Mouse (Mus musculus): ENCODE measurements around the gene Zfp280b. TPM values are rescaled to one million over a fixed set of nuclear protein-coding genes. Genes with fewer than 3 reads are reported as not detected.
"Not testable (repeated sequence)": the region's sequence is repeated elsewhere in the genome, so short reads cannot be mapped to it uniquely, and the experiment has no call there.

The Zfp280b gene
- polyA plus RNA-seq, 1 experiment from 2014 or later, result 44.8 TPM

GRCm38 (mm10) chr10:76067674-76068613 lies 35.5 kb downstream of the Zfp280b start:
- 36% methylated on average over 12 of the region's 12 CpGs for WGBS
- Histone ChIP-seq H3K36me3 (ENCODE audit: control insufficient read depth, insufficient read depth, low read length) (no peaks in the 10 kb centered on the region), H3K9ac (ENCODE audit: low read length) (no peak overlapping the region), H3K4me3 (ENCODE audit: low read depth, low read length) (no peak overlapping the region), H3K9me3 (ENCODE audit: control insufficient read depth, low read length) (no peaks in the 10 kb centered on the region), H3K4me2 (ENCODE audit: low read depth, severe bottlenecking) (no peak overlapping the region), H3K27ac (replicated peaks; ENCODE audit: low read depth, low read length) (no peak overlapping the region), H3K27me3 (ENCODE audit: control insufficient read depth, insufficient read depth, low read length) (no peaks in the 10 kb centered on the region), H3K4me1 (ENCODE audit: control insufficient read depth, insufficient read depth, low read length) (no peaks in the 10 kb centered on the region)
- DNase-seq (ENCODE audit: low spot score), result peak; percentile 53
- ATAC-seq (ENCODE audit: insufficient number of reproducible peaks, low FRiP score, low TSS enrichment, low read depth), result no peak

GRCm38 (mm10) chr10:76072080-76072479 lies 39.6 kb downstream of the Zfp280b start:
- H3K4me3 ChIP-seq (ENCODE audit: low read depth, low read length); DNase-seq (ENCODE audit: low spot score); ATAC-seq (ENCODE audit: insufficient number of reproducible peaks, low FRiP score, low TSS enrichment, low read depth); H3K9me3 ChIP-seq (ENCODE audit: control insufficient read depth, low read length); H3K4me2 ChIP-seq (ENCODE audit: low read depth, severe bottlenecking); H3K36me3 ChIP-seq (ENCODE audit: control insufficient read depth, insufficient read depth, low read length); H3K27me3 ChIP-seq (ENCODE audit: control insufficient read depth, insufficient read depth, low read length); H3K4me1 ChIP-seq (ENCODE audit: control insufficient read depth, insufficient read depth, low read length); H3K9ac ChIP-seq (ENCODE audit: low read length); H3K27ac ChIP-seq (replicated peaks; ENCODE audit: low read depth, low read length): not testable (repeated sequence)
- 95% methylated on average over 5 of the region's 5 CpGs for whole genome bisulfite sequencing

- H3K9ac ChIP-seq (ENCODE audit: low read length); H3K36me3 ChIP-seq (ENCODE audit: control insufficient read depth, insufficient read depth, low read length); H3K4me2 ChIP-seq (ENCODE audit: low read depth, severe bottlenecking); DNase-seq (ENCODE audit: low spot score); ATAC-seq (ENCODE audit: insufficient number of reproducible peaks, low FRiP score, low TSS enrichment, low read depth); H3K9me3 ChIP-seq (ENCODE audit: control insufficient read depth, low read length); H3K4me3 ChIP-seq (ENCODE audit: low read depth, low read length); H3K27me3 ChIP-seq (ENCODE audit: control insufficient read depth, insufficient read depth, low read length); H3K4me1 ChIP-seq (ENCODE audit: control insufficient read depth, insufficient read depth, low read length); H3K27ac ChIP-seq (replicated peaks; ENCODE audit: low read depth, low read length): not testable (repeated sequence)
- WGBS, result 85% methylated on average over 2 of the region's 2 CpGs
These were observed 44.6 kb downstream of the Zfp280b start for GRCm38 (mm10) chr10:76077008-76077407.

Small RNA genes within 50 kb of the gene (microRNA-seq; reads per million reads assigned to microRNA genes)
- gene Mir6409, result not detected

Other genes with a start within 250 kb of the Zfp280b start
- gene Gstt1, start 234.1 kb upstream of the Zfp280b start, polyA plus RNA-seq (2014; fragmentation: Nextera tagmentation; extraction: Ambion mirVana), result 4.4 and 5.5 TPM in 2 replicates
- not detected in 2 replicates for gene Gstt4, start 210.1 kb upstream of the Zfp280b start, polyA plus RNA-seq (2014; fragmentation: Nextera tagmentation; extraction: Ambion mirVana)
- 7.8 and 9.5 TPM in 2 replicates for gene Gstt2, start 195.2 kb upstream of the Zfp280b start, polyA plus RNA-seq (2014; fragmentation: Nextera tagmentation; extraction: Ambion mirVana)
- gene Mif, start 172.4 kb upstream of the Zfp280b start, polyA plus RNA-seq (2014; fragmentation: Nextera tagmentation; extraction: Ambion mirVana), result 2,626 and 2,699 TPM in 2 replicates
- gene Derl3, start 139.2 kb upstream of the Zfp280b start, polyA plus RNA-seq (2014; fragmentation: Nextera tagmentation; extraction: Ambion mirVana), result 3.8 and 3.9 TPM in 2 replicates
- 260 and 263 TPM in 2 replicates for gene Smarcb1, start 111.0 kb upstream of the Zfp280b start, polyA plus RNA-seq (2014; fragmentation: Nextera tagmentation; extraction: Ambion mirVana)
- 4.5 and 6.2 TPM in 2 replicates for gene Chchd10, start 99.5 kb upstream of the Zfp280b start, polyA plus RNA-seq (2014; fragmentation: Nextera tagmentation; extraction: Ambion mirVana)
- 66.1 and 75.2 TPM in 2 replicates for gene Mmp11, start 96.2 kb upstream of the Zfp280b start, polyA plus RNA-seq (2014; fragmentation: Nextera tagmentation; extraction: Ambion mirVana)
- 0.31 and 0.35 TPM in 2 replicates for gene Gm867, start 92.0 kb upstream of the Zfp280b start, polyA plus RNA-seq (2014; fragmentation: Nextera tagmentation; extraction: Ambion mirVana)
- gene Vpreb3, start 89.6 kb upstream of the Zfp280b start, polyA plus RNA-seq (2014; fragmentation: Nextera tagmentation; extraction: Ambion mirVana), result 0.33 and 0.60 TPM in 2 replicates
- gene Gm5134, start 78.1 kb upstream of the Zfp280b start, polyA plus RNA-seq (2014; fragmentation: Nextera tagmentation; extraction: Ambion mirVana), result 0.10 TPM in 1 of 2 replicates, not detected in the other
- gene Slc5a4b, start 78.3 kb downstream of the Zfp280b start, polyA plus RNA-seq (2014; fragmentation: Nextera tagmentation; extraction: Ambion mirVana), result not detected in 2 replicates
- not detected in 2 replicates for gene Slc5a4a, start 114.8 kb downstream of the Zfp280b start, polyA plus RNA-seq (2014; fragmentation: Nextera tagmentation; extraction: Ambion mirVana)
- 49.1 and 51.0 TPM in 2 replicates for gene Prmt2, start 205.2 kb downstream of the Zfp280b start, polyA plus RNA-seq (2014; fragmentation: Nextera tagmentation; extraction: Ambion mirVana)
- gene S100b, start 221.2 kb downstream of the Zfp280b start, polyA plus RNA-seq (2014; fragmentation: Nextera tagmentation; extraction: Ambion mirVana), result 0.13 and 0.23 TPM in 2 replicates

Measured in limb, embryonic 11.5 days (tissue).